Mouse (Mus musculus) left cerebral cortex, adult 8-10 months (tissue): ENCODE results near the gene Tmtc1. TPM values are rescaled to one million over a fixed set of nuclear protein-coding genes. Genes with fewer than 3 reads are reported as not detected.
A peak's percentile ranks its signal among the peaks of the same experiment; 100 is the strongest.

Experiments used
- DNase-seq, 2 experiments: peaks; one replicate each; pipeline ENCODE4 v3.0.0; 2022; ENCODE audit warnings: low spot score in 2 of 2
- total RNA-seq, 4 experiments: library from RNA; stranded (reverse); gene quantifications; 2 replicates each; pipeline ENCODE4 v1.2.4; 2022

Tmtc1 gene
- total RNA-seq, result 10 to 100 TPM; 58.3 to 69.4 (median 60.4) TPM

DNA sequence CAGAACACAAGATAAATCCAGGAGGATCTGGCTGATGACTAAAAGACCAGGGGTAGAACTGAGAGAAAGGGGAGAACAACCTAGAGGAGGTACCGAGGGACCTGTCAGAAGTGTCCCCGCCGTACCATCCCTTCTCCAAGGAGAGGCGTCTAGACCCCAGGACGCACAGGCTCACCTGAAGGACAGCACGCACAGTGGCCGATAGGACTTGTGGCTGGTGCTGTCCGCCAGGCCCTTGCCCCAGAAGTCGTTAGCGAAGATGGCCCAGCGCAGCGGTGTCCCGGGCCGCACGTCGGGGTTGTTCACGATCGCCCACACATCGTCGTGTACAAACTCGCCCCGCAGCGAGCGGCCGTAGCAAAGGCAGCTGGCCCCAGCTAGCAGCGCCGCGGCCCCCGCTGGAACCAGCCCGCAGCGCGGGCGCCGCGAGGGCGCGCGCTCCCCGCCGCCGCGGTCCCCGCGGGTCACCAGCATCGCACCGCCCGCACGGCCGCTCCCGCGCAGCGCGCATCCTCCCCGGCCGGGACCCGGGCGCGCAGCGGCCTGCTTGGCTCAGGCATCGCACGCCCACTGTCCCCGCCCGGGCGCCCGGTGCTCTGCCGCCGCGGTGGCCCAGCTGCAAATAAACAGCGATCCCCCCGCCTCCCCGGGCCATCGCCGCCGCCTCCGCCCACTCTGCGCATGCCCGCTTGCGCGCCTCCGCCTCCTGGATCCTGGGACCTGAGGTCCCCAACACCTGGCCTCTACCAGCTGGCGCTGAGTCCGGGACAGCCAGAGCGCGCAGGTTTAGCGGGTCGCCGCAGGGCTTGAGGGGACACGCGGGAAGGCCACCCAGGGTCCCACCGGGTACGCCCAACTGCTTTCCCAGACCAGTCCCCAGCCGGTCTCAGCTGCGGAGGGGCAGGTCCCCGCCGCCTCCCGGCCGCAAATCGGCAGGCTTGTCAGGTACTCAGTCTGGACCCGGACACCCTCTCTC is at the start of gene Tmtc1:
Gene Tmtc1, minus strand, starts transcription at position 664 of the 976 bp plus-strand sequence.
- DNase-seq, result peak; percentile 39 to 69

DNA sequence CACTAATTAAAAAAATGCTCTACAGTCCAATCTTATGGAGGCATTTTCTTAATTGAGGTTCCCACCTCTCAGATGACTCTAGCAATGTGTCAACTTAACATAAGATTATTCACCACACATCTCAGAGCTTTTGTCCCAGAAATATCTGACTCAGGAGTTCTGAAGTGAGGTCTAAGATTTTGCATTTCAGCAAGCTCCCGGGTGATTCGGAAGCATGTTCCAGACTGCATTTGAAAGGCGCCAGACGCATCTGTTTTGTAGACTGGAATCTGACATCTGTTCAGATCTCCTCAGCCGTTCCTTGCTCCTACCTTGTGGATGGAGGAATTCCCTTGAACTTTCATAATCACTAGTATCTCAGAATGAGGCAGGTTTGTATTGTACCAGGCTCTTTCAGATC is 47.7 kb upstream of the Tmtc1 start:
- no peak for DNase-seq

DNA sequence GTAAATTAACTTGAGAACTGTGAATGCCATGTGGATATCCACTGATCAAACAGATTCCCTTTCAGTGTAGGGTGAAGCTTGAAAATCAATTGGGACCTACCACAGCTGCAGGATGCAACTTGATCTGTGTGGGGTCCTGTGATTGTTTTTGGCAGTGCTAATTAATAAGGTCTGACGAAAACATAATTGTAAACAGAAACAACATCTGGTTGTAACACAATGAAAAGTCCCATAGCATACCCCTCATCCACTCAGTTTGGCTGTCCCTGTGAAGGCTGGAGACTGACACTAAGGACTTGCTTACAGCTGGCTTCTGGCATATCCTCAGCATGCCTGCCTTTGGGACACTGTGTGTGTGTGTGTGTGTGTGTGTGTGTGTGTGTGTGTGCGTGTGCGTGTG is 42.6 kb upstream of the Tmtc1 start:
- no peak for DNase-seq

GRCm38 (mm10) chr6:148481894-148482293 is 37.7 kb upstream of the Tmtc1 start:
- no peak for DNase-seq

- DNase-seq, result no peak
These were observed 35.6 kb upstream of the Tmtc1 start for GRCm38 (mm10) chr6:148479671-148480237.

- DNase-seq, result no peak
These were observed 34.2 kb upstream of the Tmtc1 start for GRCm38 (mm10) chr6:148478350-148478749.

DNA sequence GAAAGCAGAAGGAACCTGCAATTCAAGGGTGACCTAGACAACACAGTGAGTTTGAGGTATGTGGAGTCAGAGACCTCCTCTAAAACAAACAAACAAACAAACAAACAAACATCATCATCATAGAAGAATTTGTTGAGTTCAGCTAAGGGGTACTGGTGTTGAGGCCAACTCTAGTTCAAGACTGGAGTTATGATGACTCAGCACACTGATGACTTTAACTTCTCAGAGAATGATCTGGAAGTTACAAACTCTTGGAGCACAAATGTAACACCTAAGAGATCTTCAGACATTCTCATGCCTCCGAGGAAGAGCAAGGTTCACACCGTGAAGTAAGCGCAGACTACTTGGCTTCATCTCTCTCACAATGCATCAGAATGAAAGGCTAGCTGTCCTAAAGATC is 28.1 kb upstream of the Tmtc1 start:
- no peak for DNase-seq

DNA sequence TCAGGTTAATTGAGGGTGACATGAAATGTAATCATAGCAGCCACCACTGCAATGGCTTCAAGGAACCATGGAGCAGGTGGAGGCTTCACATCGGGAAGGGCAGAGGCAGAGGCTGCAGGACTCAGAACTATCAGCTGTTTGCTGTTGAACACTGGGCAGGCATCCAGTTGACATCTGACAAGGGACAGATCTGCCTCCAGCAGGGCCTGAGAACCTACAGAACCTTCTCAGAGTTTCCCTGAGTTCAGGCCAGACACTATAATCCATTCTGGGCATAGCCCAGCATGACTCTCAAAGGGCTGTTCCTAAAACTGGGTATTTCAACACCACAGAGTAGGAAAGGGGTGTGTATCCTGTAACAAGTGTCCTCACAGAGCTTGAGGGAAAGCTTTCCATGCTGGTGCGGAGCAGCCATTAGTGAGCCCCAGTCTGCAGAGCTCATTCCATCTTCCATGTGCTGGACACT is 23.8 kb upstream of the Tmtc1 start:
- no peak for DNase-seq

DNA sequence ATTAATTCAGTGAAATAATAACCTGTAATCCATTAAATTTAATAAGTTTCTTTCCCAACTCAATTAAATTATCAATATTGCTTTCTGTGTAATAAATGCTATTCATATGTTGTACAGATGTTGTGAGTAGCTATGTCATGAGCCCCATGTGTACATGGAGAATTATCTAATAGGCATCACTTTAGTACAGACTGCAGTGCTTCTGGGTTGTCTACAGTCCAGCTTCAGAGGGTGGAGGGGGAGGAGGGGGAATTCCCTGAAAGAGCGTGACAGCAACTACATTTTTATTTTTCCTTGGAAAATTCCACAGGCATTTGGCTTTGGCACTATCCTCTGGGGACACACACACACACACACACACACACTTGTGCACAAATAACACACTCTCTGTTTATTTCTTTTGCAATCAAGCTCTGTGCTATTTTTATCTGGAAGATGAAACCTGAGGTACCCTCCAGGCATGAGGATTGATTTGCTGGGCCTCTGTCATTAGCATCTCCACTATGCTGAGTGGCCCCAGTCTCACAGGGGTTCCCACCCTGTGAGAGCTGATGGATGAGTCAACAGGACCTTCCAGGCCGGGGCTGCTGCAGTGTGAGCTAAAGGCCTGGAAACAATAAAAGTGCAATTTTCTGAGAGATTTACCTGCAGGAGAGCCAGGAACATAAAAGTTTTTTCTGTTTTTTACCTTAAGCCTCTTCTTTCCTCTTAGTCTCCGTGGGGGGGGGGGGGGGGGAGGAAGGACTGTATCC is 23.2 kb upstream of the Tmtc1 start:
- no peak for DNase-seq

GRCm38 (mm10) chr6:148459636-148460035 is 15.4 kb upstream of the Tmtc1 start:
- no peak for DNase-seq

DNA sequence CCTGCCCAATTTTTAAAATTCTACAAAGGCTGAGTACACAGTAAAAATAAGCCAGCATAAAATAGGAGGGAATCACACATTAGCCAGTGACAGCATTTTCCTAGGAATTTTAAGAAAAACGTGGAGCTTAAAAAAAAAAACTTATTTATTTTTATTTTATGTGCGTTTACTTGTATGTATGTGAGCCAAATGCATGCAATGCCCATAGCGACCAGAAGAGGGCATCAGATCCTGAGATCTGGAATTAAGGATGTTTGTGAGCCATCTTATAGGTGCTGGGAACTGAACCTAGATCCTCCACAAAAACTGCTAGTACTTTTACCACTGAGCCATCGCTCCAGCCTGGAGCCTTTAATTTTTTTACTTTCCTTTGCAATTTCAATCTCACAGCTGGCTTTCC is 11.3 kb upstream of the Tmtc1 start:
- DNase-seq, result no peak

GRCm38 (mm10) chr6:148454740-148455139 is 10.6 kb upstream of the Tmtc1 start:
- no peak for DNase-seq

DNA sequence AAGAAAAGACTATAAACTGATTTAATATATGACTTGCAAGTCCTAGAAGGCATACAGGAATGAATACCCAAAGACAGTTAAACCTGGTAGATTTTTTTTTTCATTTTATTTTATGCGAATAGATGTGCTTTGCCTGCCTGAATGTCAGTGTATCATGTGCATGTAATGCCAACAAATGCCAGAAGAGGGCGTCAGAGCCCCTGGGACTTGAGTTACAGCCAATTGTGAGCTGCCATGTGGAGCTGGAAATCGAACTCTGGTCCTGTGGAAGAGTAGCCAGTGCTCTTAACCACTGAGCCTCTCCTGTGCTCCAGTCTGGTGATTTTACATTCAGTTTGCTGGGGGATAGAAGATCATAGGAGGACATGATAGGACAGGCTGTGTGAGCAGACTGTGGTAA is 4.0 kb upstream of the Tmtc1 start:
- DNase-seq, result no peak

GRCm38 (mm10) chr6:148446113-148446512 is 1.9 kb upstream of the Tmtc1 start:
- DNase-seq, result no peak

GRCm38 (mm10) chr6:148444796-148445195 is 607 bp upstream of the Tmtc1 start:
- no peak for DNase-seq

DNA sequence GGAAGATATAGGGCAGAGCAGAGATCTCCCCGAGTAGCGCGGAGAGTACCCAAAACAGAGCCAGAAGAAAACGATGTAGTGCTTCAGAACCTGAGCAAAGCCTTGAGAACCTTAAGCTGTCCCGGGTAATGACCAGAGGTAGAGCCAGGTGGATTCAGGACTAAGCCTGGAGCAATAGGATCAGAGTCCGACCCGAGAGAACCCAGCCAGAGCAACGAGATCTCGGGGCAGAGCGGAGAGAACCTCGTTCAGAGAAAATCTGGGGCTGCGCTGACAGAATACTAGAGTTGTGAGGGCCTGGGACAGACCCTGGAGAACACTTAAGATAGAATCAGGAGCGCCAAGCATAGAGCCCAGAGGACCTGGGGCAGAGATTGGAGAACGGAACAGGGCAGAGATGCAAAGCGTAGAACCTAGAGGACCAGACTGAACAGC is 881 bp downstream of the Tmtc1 start:
- DNase-seq, result peak in 1 of 2 experiments; percentile 26

- DNase-seq, result peak in 1 of 2 experiments; percentile 36
These were observed 1.4 kb downstream of the Tmtc1 start for GRCm38 (mm10) chr6:148442671-148443290.

DNA sequence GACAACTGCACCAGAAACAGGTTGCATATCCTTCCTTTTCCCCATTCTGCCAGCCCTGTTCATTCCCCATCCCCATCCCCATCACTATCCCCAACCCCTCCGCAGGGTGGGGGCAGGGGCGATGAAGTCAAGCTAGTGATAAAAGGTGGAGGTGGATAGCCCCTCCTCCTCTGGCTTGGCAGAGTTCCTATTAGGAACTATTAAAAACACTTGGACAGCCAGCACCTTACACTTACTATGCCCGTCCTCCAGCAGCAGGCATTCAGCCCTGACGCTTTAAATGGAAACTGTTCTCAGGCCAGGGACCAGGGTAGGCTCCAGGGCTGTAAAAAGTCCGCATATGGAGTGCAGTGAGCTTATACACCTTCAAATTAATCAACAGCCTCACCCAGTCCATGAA is 2.3 kb downstream of the Tmtc1 start:
- DNase-seq, result no peak

DNA sequence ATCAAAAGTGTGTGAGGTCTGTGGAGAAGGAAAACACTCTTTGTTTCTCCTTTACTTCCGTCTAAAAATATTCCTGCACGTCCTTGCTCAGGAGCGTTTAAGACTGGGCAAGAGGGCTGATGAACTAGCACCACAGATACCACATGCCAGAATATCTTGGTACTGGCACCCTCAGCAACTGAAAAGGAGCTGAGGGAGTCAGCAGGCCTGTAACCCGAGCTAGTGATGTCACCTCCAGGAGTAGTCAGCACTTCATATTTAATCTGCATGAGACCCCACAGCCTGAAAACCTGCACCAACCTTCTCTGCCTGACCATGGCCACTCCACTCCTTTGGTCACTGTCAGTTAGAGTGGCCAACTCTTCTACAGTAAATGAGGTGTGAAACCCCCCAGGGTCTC is 5.1 kb downstream of the Tmtc1 start:
- no peak for DNase-seq

- no peak for DNase-seq
These were observed 6.6 kb downstream of the Tmtc1 start for GRCm38 (mm10) chr6:148437565-148437964.

GRCm38 (mm10) chr6:148436441-148437001 is 7.7 kb downstream of the Tmtc1 start:
- no peak for DNase-seq
